Mouse (Mus musculus): ENCODE measurements around the gene Gm11733. TPM values are rescaled to one million over a fixed set of nuclear protein-coding genes. Genes with fewer than 3 reads are reported as not detected.

Gene Gm11733
- polyA plus RNA-seq, 1 experiment from 2014 or later = 0.09 TPM

DNA sequence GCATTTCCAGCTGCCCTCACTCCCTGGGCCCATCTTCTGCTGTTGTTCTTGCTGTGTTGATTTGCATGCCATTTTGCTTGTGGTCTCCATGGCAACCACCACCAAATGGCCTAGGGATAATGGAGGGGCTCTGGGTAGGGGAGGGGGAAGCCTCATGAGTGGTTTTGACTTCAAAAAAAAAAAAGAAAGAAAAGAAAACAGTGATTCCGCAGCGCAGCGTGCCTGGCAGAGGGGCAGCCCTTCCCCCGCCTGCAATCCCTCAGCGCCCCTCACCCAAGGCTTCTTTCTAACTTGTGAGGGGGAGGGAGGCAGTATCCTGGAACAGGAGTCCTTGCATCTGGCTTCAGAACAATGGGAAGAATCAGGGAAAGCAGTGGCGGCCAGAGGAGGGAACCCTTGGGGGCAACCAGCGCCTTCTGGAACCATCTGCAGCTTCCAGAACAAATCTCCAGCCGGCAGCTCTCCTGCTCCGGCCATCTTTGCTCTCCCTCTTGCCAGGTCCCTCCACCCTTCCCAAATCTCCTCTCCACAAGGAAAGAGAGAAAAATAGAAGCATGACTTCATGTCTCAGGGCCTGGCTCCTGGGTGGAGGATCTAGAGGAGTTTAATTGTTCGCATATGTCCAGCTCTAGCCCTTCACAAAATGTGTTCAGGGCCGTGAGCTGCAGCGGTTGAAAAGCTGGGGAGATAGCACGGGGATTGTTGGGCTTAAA is 5.0 kb upstream of the Gm11733 start:
- WGBS = 7% methylated on average over 13 of the region's 13 CpGs
- Histone ChIP-seq H3K27ac (replicated peaks) (peak overlapping the region; percentile 91), H3K9ac (replicated peaks) (peak overlapping the region; percentile 23; the same call in 1 of the 2 replicates), H3K4me1 (peaks cover 70% of the 10 kb centered on the region), H3K4me3 (replicated peaks) (no peak overlapping the region), H3K9me3 (replicated peaks) (no peaks in the 10 kb centered on the region), H3K27me3 (replicated peaks) (peaks cover 7% of the 10 kb centered on the region; the same call in 1 of the 2 replicates), H3K4me2 (peak overlapping the region; percentile 33), H3K36me3 (no peaks in the 10 kb centered on the region)
- peak; percentile 71 for ATAC-seq (ENCODE audit: low FRiP score)

DNA sequence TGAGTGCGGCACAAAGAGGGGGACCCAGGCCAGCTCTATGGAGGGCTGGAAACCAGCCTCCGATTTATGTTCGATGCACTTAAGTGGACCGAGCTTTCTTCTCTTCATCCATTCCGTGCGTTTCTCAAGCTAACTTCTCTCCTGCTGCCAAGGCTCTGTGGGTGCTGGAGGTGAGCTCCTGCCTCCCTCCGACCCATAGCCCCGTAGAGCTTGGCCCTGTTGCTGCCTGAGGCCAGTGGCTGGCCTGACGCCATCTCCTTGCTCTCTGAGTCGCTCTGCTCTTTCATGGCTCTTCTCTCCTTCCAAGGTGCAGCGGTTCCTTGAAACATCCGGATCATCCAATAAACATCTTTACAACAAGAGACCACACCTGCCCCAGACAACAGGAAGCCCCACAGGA is 4.4 kb upstream of the Gm11733 start:
- Histone ChIP-seq H3K36me3 (no peaks in the 10 kb centered on the region), H3K4me3 (replicated peaks) (no peak overlapping the region), H3K27ac (replicated peaks) (peak overlapping the region; percentile 91), H3K9me3 (replicated peaks) (no peaks in the 10 kb centered on the region), H3K4me2 (peak overlapping the region; percentile 33), H3K27me3 (replicated peaks) (0 out of 2 replicates have a peak, but pooled peaks cover 7% of the 10 kb centered on the region), H3K9ac (replicated peaks) (peak overlapping the region; percentile 20; the same call in 1 of the 2 replicates), H3K4me1 (peaks cover 76% of the 10 kb centered on the region)
- no peak for ATAC-seq (ENCODE audit: low FRiP score)
- 31% methylated on average over 12 of the region's 12 CpGs for WGBS

DNA sequence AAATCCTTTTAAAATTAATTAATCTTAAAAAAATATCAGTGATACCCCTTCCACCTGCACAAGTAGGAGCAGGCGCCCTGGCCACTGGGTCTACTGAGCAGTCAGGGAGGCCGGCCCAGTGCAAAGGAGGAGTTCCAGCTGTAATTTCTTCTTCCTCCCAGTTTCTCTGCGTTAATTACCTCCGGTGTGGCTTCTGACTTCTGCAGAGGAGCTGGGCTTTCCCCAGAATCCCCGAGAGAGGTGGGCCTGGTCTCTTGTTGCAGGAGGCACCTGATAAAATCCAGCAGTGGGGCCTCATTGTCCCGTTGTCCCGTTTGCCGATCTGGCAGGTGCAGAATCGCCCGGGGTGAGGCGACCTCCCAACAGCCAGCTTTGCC is 1.9 kb upstream of the Gm11733 start:
- Histone ChIP-seq H3K4me1 (peaks cover 73% of the 10 kb centered on the region), H3K4me2 (peak overlapping the region; percentile 57), H3K9ac (replicated peaks) (peak overlapping the region; percentile 26; the same call in 1 of the 2 replicates), H3K27ac (replicated peaks) (peak overlapping the region; percentile 87), H3K4me3 (replicated peaks) (peak overlapping the region; percentile 25), H3K9me3 (replicated peaks) (no peaks in the 10 kb centered on the region), H3K36me3 (no peaks in the 10 kb centered on the region), H3K27me3 (replicated peaks) (peaks cover 12% of the 10 kb centered on the region; the same call in 1 of the 2 replicates)
- 11% methylated on average over 11 of the region's 11 CpGs for WGBS
- ATAC-seq (ENCODE audit: low FRiP score) = no peak

- peak overlapping the region; percentile 25 for H3K4me3 ChIP-seq (replicated peaks)
- WGBS = 4% methylated on average over 25 of the region's 26 CpGs
Measured at GRCm38 (mm10) chr11:117482677-117483511, 1.3 kb upstream of the Gm11733 start.

GRCm38 (mm10) chr11:117491408-117492208 is 7.4 kb downstream of the Gm11733 start:
- Histone ChIP-seq H3K27me3 (replicated peaks) (no peaks in the 10 kb centered on the region; the same call in 1 of the 2 replicates), H3K36me3 (no peaks in the 10 kb centered on the region), H3K4me3 (replicated peaks) (no peak overlapping the region), H3K9ac (replicated peaks) (no peak overlapping the region), H3K9me3 (replicated peaks) (no peaks in the 10 kb centered on the region), H3K4me1 (peaks cover 13% of the 10 kb centered on the region), H3K4me2 (no peak overlapping the region), H3K27ac (replicated peaks) (no peak overlapping the region)
- ATAC-seq (ENCODE audit: low FRiP score) = no peak
- WGBS = 76% methylated on average over 17 of the region's 17 CpGs

More at GRCm38 (mm10) chr11:117482677-117483511, 1.3 kb upstream of the Gm11733 start:
- Histone ChIP-seq H3K27ac (replicated peaks) (peak overlapping the region; percentile 87), H3K27me3 (replicated peaks) (peaks cover 12% of the 10 kb centered on the region; the same call in 1 of the 2 replicates), H3K9me3 (replicated peaks) (no peaks in the 10 kb centered on the region), H3K9ac (replicated peaks) (peak overlapping the region; percentile 26; the same call in 1 of the 2 replicates), H3K4me1 (peaks cover 69% of the 10 kb centered on the region), H3K4me2 (peak overlapping the region; percentile 57), H3K36me3 (no peaks in the 10 kb centered on the region)
- ATAC-seq (ENCODE audit: low FRiP score) = peak; percentile 64

DNA sequence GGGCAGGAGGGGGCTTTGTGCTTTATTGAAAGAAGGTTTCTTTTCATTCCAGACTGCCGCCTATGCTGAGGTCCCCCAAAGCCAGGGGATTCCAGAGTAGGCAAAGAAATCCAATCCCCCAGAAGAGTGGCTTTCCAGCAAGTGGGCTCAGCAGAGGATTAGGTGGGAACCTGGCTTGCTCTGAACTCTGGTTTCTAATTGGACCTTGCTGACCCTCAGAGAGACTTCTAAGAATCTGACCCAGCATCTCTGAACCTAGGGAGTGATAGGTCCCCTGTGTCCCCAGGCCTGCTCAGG is 8.0 kb downstream of the Gm11733 start:
- 21% methylated on average over 1 of the region's 1 CpGs for WGBS
- Histone ChIP-seq H3K9ac (replicated peaks) (no peak overlapping the region), H3K4me2 (no peak overlapping the region), H3K36me3 (no peaks in the 10 kb centered on the region), H3K27ac (replicated peaks) (no peak overlapping the region), H3K9me3 (replicated peaks) (no peaks in the 10 kb centered on the region), H3K27me3 (replicated peaks) (no peaks in the 10 kb centered on the region; the same call in 1 of the 2 replicates), H3K4me3 (replicated peaks) (no peak overlapping the region), H3K4me1 (peaks cover 18% of the 10 kb centered on the region)
- ATAC-seq (ENCODE audit: low FRiP score) = no peak

- Histone ChIP-seq H3K36me3 (no peaks in the 10 kb centered on the region), H3K27me3 (replicated peaks) (no peaks in the 10 kb centered on the region; the same call in 1 of the 2 replicates), H3K4me1 (peaks cover 33% of the 10 kb centered on the region), H3K4me2 (peak overlapping the region; percentile 39; the same call in 1 of the 2 replicates), H3K9ac (replicated peaks) (0 out of 2 replicates have a peak overlapping the region, but pooled peaks have one; percentile 20), H3K27ac (replicated peaks) (peak overlapping the region; percentile 87), H3K9me3 (replicated peaks) (no peaks in the 10 kb centered on the region), H3K4me3 (replicated peaks) (no peak overlapping the region)
- WGBS = 17% methylated on average over 4 of the region's 4 CpGs
- ATAC-seq (ENCODE audit: low FRiP score) = peak; percentile 51
Measured at GRCm38 (mm10) chr11:117496812-117497211, 12.6 kb downstream of the Gm11733 start.

DNA sequence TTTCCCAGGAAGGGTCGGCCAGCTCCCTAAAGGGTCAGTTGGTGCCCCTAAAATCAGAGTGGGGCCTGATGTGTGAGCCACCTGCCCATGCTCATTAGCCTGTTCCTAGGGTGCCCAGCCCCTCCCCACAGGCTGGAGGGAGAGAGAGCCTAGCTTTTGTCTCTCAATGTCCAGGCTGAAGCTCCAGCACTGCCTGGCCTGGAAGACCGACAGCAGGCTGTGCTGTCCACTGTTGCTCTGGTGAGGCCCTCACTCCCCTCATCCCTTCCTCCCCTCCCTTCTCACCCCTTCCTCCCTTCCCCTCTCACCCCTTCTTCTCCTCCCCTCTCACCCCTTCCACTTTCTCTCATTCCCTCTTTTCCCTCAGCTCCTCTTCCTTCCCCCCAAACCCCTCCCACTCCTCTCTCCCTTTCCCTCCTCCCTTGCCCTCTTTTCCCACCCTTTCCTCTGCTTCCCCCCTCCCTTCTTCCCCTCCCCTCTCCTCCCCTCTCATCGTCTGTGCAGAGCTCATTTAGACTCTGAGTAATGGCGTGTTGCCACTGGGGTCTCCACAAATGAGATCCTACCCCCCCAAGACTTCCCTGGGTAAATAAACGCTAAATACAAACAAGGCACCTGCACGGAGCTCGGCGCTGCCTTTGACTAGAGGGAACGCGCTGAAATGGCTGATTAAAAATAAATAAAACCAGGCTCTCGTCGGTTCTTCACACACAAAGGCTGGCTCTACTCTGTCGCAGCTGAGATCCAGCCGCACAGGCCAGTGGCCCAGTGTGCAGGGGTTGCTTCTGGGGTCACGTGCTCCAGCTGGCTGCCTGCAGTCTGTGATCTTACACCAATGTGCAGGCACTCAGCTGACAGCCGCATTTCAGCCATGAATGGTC is 13.3 kb downstream of the Gm11733 start:
- H3K4me2 ChIP-seq = peak overlapping the region; percentile 39

GRCm38 (mm10) chr11:117498137-117498511 is 14.0 kb downstream of the Gm11733 start:
- H3K9me3 ChIP-seq (replicated peaks) = no peaks in the 10 kb centered on the region
- ATAC-seq (ENCODE audit: low FRiP score) = peak; percentile 36
- WGBS = 29% methylated on average over 1 of the region's 1 CpGs
- H3K4me2 ChIP-seq = peak overlapping the region; percentile 39
- no peaks in the 10 kb centered on the region for H3K36me3 ChIP-seq
- H3K9ac ChIP-seq (replicated peaks) = 0 out of 2 replicates have a peak overlapping the region, but pooled peaks have one; percentile 0
- peaks cover 28% of the 10 kb centered on the region for H3K4me1 ChIP-seq
- H3K4me3 ChIP-seq (replicated peaks) = no peak overlapping the region
- no peaks in the 10 kb centered on the region; the same call in 1 of the 2 replicates for H3K27me3 ChIP-seq (replicated peaks)
- peak overlapping the region; percentile 87 for H3K27ac ChIP-seq (replicated peaks)

More for the DNA sequence above, 13.3 kb downstream of the Gm11733 start:
- no peaks in the 10 kb centered on the region for H3K36me3 ChIP-seq
- H3K27me3 ChIP-seq (replicated peaks) = no peaks in the 10 kb centered on the region; the same call in 1 of the 2 replicates
- ATAC-seq (ENCODE audit: low FRiP score) = peak; percentile 86
- H3K4me3 ChIP-seq (replicated peaks) = no peak overlapping the region
- H3K9me3 ChIP-seq (replicated peaks) = no peaks in the 10 kb centered on the region
- 0 out of 2 replicates have a peak overlapping the region, but pooled peaks have one; percentile 20 for H3K9ac ChIP-seq (replicated peaks)
- WGBS = 5% methylated on average over 16 of the region's 16 CpGs
- peak overlapping the region; percentile 87 for H3K27ac ChIP-seq (replicated peaks)
- peaks cover 28% of the 10 kb centered on the region for H3K4me1 ChIP-seq

- H3K36me3 ChIP-seq = no peaks in the 10 kb centered on the region
- WGBS = 89% methylated on average over 4 of the region's 4 CpGs
- no peaks in the 10 kb centered on the region for H3K9me3 ChIP-seq (replicated peaks)
- no peak overlapping the region for H3K4me3 ChIP-seq (replicated peaks)
- H3K9ac ChIP-seq (replicated peaks) = no peak overlapping the region
- H3K27ac ChIP-seq (replicated peaks) = no peak overlapping the region
- no peaks in the 10 kb centered on the region for H3K27me3 ChIP-seq (replicated peaks)
- ATAC-seq (ENCODE audit: low FRiP score) = no peak
- no peak overlapping the region for H3K4me2 ChIP-seq
- no peaks in the 10 kb centered on the region for H3K4me1 ChIP-seq
Measured at GRCm38 (mm10) chr11:117508972-117509371, 24.8 kb downstream of the Gm11733 start.

All from neural tube, embryonic 15.5 days (tissue).